Mouse (Mus musculus): ENCODE measurements at regions not wholly inside any gene's neighbourhood (a gene's known extent, or its start where the extent isn't known, plus 50 kb on each side); places are given as distances from the start of the nearest gene placed in this dataset.

DNA sequence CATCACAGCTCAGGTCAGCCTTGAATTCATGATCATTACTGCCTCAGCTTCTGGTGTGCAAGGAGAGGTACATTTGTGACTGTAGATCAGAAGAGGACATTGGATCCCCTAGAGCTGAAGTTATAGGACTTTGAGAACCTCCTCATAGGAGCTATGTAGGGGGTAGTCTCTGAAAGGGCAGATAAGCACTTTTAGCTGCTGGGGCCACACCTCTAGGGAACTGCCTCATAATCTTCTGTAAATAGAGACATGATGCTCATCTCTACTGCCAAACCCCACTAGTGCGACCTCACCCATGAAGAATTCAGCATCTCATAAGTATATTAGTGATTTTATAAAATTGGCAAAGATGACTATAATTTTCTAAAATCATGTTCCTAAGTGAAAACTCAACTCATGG, 80.7 kb upstream of the Marcks start:
- Histone ChIP-seq H3K36me3 (replicated peaks) (no peaks in the 10 kb centered on the region), H3K4me3 (no peak overlapping the region), H3K27ac (replicated peaks) (no peak overlapping the region), H3K4me1 (peaks cover 23% of the 10 kb centered on the region), H3K9me3 (no peaks in the 10 kb centered on the region), H3K27me3 (replicated peaks; ENCODE audit: low read depth, poor library complexity, severe bottlenecking) (no peaks in the 10 kb centered on the region)
- 92% methylated on average over 1 of the region's 1 CpGs for WGBS
- no peak for DNase-seq (ENCODE audit: low spot score)

- Histone ChIP-seq H3K4me1 (no peaks in the 10 kb centered on the region), H3K36me3 (replicated peaks) (no peaks in the 10 kb centered on the region), H3K27me3 (replicated peaks; ENCODE audit: low read depth, poor library complexity, severe bottlenecking) (no peaks in the 10 kb centered on the region), H3K27ac (replicated peaks) (no peak overlapping the region), H3K4me3 (no peak overlapping the region), H3K9me3 (no peaks in the 10 kb centered on the region)
- no peak for DNase-seq (ENCODE audit: low spot score)
- WGBS, result 63% methylated on average over 5 of the region's 5 CpGs
These were observed 75.9 kb upstream of the Marcks start for GRCm38 (mm10) chr10:37214656-37215055.

- Histone ChIP-seq H3K4me3 (no peak overlapping the region), H3K36me3 (replicated peaks) (no peaks in the 10 kb centered on the region), H3K9me3 (no peaks in the 10 kb centered on the region), H3K27ac (replicated peaks) (no peak overlapping the region), H3K4me1 (no peaks in the 10 kb centered on the region), H3K27me3 (replicated peaks; ENCODE audit: low read depth, poor library complexity, severe bottlenecking) (no peaks in the 10 kb centered on the region)
- 37% methylated on average over 1 of the region's 1 CpGs for WGBS
- no peak for DNase-seq (ENCODE audit: low spot score)
These were observed 73.8 kb upstream of the Marcks start for GRCm38 (mm10) chr10:37212350-37213035.

GRCm38 (mm10) chr10:37211305-37211704, 72.6 kb upstream of the Marcks start:
- Histone ChIP-seq H3K27ac (replicated peaks) (no peak overlapping the region), H3K36me3 (replicated peaks) (no peaks in the 10 kb centered on the region), H3K4me1 (no peaks in the 10 kb centered on the region), H3K9me3 (no peaks in the 10 kb centered on the region), H3K4me3 (no peak overlapping the region), H3K27me3 (replicated peaks; ENCODE audit: low read depth, poor library complexity, severe bottlenecking) (no peaks in the 10 kb centered on the region)
- 93% methylated on average over 3 of the region's 3 CpGs for WGBS
- DNase-seq (ENCODE audit: low spot score), result no peak

DNA sequence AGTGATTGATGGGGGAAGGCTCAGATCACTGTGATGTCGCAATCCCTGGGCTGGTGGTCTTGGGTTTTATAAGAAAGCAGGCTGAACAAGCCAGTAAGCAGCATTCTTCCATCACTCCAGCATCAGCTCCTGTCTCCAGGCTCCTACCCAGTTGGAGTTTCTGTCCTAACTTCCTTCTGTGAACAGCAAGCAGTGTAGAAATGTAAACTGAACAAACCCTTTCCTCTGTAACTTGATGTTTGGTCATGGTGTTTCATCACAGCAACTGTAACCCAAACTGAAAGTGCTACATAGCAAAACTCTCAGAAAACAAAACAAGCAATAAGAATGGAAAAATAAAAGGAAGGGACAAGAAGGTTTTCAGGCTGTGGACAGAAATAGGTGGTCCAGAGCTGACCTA, 71.5 kb upstream of the Marcks start:
- H3K27ac ChIP-seq (replicated peaks), result no peak overlapping the region
- H3K27me3 ChIP-seq (replicated peaks; ENCODE audit: low read depth, poor library complexity, severe bottlenecking), result no peaks in the 10 kb centered on the region
- H3K36me3 ChIP-seq (replicated peaks), result no peaks in the 10 kb centered on the region
- no peaks in the 10 kb centered on the region for H3K4me1 ChIP-seq
- H3K4me3 ChIP-seq, result no peak overlapping the region
- no peaks in the 10 kb centered on the region for H3K9me3 ChIP-seq
- WGBS, result 93% methylated on average over 1 of the region's 1 CpGs
- no peak for DNase-seq (ENCODE audit: low spot score)

DNA sequence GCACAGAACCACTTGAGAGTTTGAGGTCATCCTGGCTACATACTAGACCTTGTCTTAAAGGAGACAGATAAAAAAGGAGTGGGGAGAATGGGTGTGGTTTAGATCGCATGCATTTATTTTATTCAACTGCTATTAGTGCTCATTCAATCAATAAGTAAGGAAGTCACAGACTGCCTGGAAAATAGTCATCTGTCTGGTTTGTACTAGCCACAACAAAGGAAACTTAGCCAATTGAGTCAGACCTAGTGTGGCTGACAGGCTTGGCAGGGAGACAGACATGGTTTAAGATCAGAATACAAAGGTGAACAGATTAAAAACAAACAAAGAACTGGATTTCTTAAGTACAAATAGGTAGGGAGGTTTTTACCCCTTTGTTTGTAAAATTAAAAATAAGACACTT, 68.3 kb upstream of the Marcks start:
- H3K4me3 ChIP-seq, result no peak overlapping the region
- H3K36me3 ChIP-seq (replicated peaks), result no peaks in the 10 kb centered on the region
- no peaks in the 10 kb centered on the region for H3K9me3 ChIP-seq
- H3K27me3 ChIP-seq (replicated peaks; ENCODE audit: low read depth, poor library complexity, severe bottlenecking), result no peaks in the 10 kb centered on the region
- 92% methylated on average over 1 of the region's 1 CpGs for WGBS
- DNase-seq (ENCODE audit: low spot score), result no peak
- H3K4me1 ChIP-seq, result no peaks in the 10 kb centered on the region
- no peak overlapping the region for H3K27ac ChIP-seq (replicated peaks)

DNA sequence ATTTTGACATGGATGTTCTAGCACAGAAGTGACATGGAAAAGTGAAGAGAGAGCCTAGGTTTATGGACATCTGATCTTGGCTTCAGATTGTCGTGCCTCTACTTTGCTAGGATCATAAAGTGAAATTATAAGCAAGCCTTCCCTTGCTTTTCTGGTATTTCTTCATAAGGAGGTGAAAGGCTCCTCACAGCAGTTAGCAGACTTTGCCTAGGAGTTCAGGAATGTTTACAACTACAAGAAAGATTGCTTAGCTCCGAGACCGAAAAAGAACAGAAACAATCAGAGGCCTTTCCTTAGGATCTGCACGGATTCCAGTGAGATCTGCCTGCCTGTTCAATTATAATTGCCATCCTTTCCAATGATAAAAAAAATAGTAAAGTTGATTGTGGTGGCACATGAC, 67.8 kb upstream of the Marcks start:
- no peaks in the 10 kb centered on the region for H3K4me1 ChIP-seq
- DNase-seq (ENCODE audit: low spot score), result no peak
- H3K36me3 ChIP-seq (replicated peaks), result no peaks in the 10 kb centered on the region
- no peaks in the 10 kb centered on the region for H3K9me3 ChIP-seq
- no peak overlapping the region for H3K27ac ChIP-seq (replicated peaks)
- no peak overlapping the region for H3K4me3 ChIP-seq
- H3K27me3 ChIP-seq (replicated peaks; ENCODE audit: low read depth, poor library complexity, severe bottlenecking), result no peaks in the 10 kb centered on the region
- WGBS, result 86% methylated on average over 4 of the region's 4 CpGs

DNA sequence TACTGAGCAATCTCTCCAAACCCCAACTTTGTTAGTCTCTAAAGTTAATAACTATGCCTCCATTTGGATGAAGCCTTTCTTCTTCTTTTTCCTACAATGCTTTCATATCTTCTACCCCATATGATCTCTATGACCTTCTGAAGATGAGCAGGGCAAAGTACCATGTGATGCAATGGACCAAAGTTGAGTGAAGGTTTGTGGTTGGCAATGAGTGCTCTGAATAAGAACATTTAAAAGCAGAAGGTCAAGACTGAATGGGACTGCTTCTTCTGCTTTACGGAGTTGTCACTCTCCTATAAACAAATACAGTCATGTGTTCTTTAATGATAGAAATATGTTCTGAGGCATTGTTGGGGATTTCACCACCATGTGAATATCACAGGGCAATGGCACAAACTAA, 65.0 kb upstream of the Marcks start:
- H3K4me3 ChIP-seq, result no peak overlapping the region
- WGBS, result 95% methylated on average over 1 of the region's 1 CpGs
- no peaks in the 10 kb centered on the region for H3K9me3 ChIP-seq
- no peaks in the 10 kb centered on the region for H3K4me1 ChIP-seq
- no peaks in the 10 kb centered on the region for H3K27me3 ChIP-seq (replicated peaks; ENCODE audit: low read depth, poor library complexity, severe bottlenecking)
- DNase-seq (ENCODE audit: low spot score), result no peak
- no peak overlapping the region for H3K27ac ChIP-seq (replicated peaks)
- no peaks in the 10 kb centered on the region for H3K36me3 ChIP-seq (replicated peaks)

- Histone ChIP-seq H3K27ac (replicated peaks) (no peak overlapping the region), H3K4me3 (no peak overlapping the region), H3K4me1 (no peaks in the 10 kb centered on the region), H3K36me3 (replicated peaks) (no peaks in the 10 kb centered on the region), H3K9me3 (no peaks in the 10 kb centered on the region), H3K27me3 (replicated peaks; ENCODE audit: low read depth, poor library complexity, severe bottlenecking) (no peaks in the 10 kb centered on the region)
- WGBS, result 90% methylated on average over 13 of the region's 13 CpGs
- DNase-seq (ENCODE audit: low spot score), result no peak
These were observed 56.2 kb upstream of the Marcks start for GRCm38 (mm10) chr10:37194798-37195453.

- Histone ChIP-seq H3K4me1 (no peaks in the 10 kb centered on the region), H3K27me3 (replicated peaks; ENCODE audit: low read depth, poor library complexity, severe bottlenecking) (no peaks in the 10 kb centered on the region), H3K4me3 (no peak overlapping the region), H3K27ac (replicated peaks) (no peak overlapping the region), H3K9me3 (no peaks in the 10 kb centered on the region), H3K36me3 (replicated peaks) (no peaks in the 10 kb centered on the region)
- WGBS, result 90% methylated on average over 15 of the region's 15 CpGs
- no peak for DNase-seq (ENCODE audit: low spot score)
These were observed 55.5 kb upstream of the Marcks start for GRCm38 (mm10) chr10:37194131-37194797.

GRCm38 (mm10) chr10:37192661-37193060, 53.9 kb upstream of the Marcks start:
- 88% methylated on average over 2 of the region's 2 CpGs for WGBS
- no peaks in the 10 kb centered on the region for H3K4me1 ChIP-seq
- H3K36me3 ChIP-seq (replicated peaks), result no peaks in the 10 kb centered on the region
- H3K4me3 ChIP-seq, result no peak overlapping the region
- no peak for DNase-seq (ENCODE audit: low spot score)
- no peak overlapping the region for H3K27ac ChIP-seq (replicated peaks)
- no peaks in the 10 kb centered on the region for H3K27me3 ChIP-seq (replicated peaks; ENCODE audit: low read depth, poor library complexity, severe bottlenecking)
- no peaks in the 10 kb centered on the region for H3K9me3 ChIP-seq

- Histone ChIP-seq H3K9me3 (no peaks in the 10 kb centered on the region), H3K27ac (replicated peaks) (no peak overlapping the region), H3K36me3 (replicated peaks) (no peaks in the 10 kb centered on the region), H3K4me1 (no peaks in the 10 kb centered on the region), H3K4me3 (no peak overlapping the region), H3K27me3 (replicated peaks; ENCODE audit: low read depth, poor library complexity, severe bottlenecking) (no peaks in the 10 kb centered on the region)
- WGBS, result 86% methylated on average over 6 of the region's 6 CpGs
- DNase-seq (ENCODE audit: low spot score), result no peak
These were observed 51.4 kb upstream of the Marcks start for GRCm38 (mm10) chr10:37190092-37190491.

Data from embryonic facial prominence, embryonic 10.5 days (tissue).